Mouse (Mus musculus) T-helper 17 cell (primary cell): Measurements from ENCODE around the gene Fxyd6.

Source experiments
- in situ Hi-C, 2 experiments: fragments of 300-600 bp; cut with MboI, MseI; formaldehyde crosslinking; loops; 1 replicate in 1 of 2; 2 replicates in 1 of 2; pipeline ENCODE4 v1.15.1; 2025; ENCODE audit warnings: high pct_unique_total_duplicates in 2 of 2

The Fxyd6 gene

GRCm38 (mm10) chr9:45440083-45440784 lies 70.2 kb downstream of the Fxyd6 start:
- in situ Hi-C loops, result loop anchor here in 1 of 2 experiments (5.0 kb wide), 1 partner anchor 1523 kb away; no protein-coding TSS in a partner anchor

- in situ Hi-C loops, result loop anchor here in 1 of 2 experiments (5.0 kb wide), 1 partner anchor 1527 kb away; no protein-coding TSS in a partner anchor
These were observed 74.3 kb downstream of the Fxyd6 start for GRCm38 (mm10) chr9:45444251-45444798.
